Mouse (Mus musculus): ENCODE measurements around the gene Xlr4a. TPM values are rescaled to one million over a fixed set of nuclear protein-coding genes. Genes with fewer than 3 reads are reported as not detected.

Gene Xlr4a
- polyA plus RNA-seq (2015; fragmentation: Nextera tagmentation; extraction: Ambion mirVana), result 1.4 TPM in 1 of 2 replicates, not detected in the other

GRCm38 (mm10) chrX:73082267-73083055, at the start of gene Xlr4a:
Gene Xlr4a (minus strand): TSS chrX:73082478.

GRCm38 (mm10) chrX:73116747-73117146, 34.5 kb upstream of the Xlr4a start, which contains the start of gene Gm14685:
Gene Gm14685 (plus strand): TSS chrX:73117047.

GRCm38 (mm10) chrX:73096941-73097508, 14.7 kb upstream of the Xlr4a start, which contains the start of gene Xlr3a:
Gene Xlr3a (minus strand): TSS chrX:73097095.

GRCm38 (mm10) chrX:73064415-73064793, 17.9 kb downstream of the Xlr4a start, which contains the start of gene Pnma3:
Gene Pnma3 (plus strand): TSS chrX:73064787.

GRCm38 (mm10) chrX:73037003-73037402, 45.3 kb downstream of the Xlr4a start, which contains the start of gene Pnma5:
Gene Pnma5 (minus strand): TSS chrX:73037103.

Other genes with a start within 250 kb of the Xlr4a start
- gene Cetn2, start 164.1 kb downstream of the Xlr4a start, polyA plus RNA-seq (2015; fragmentation: Nextera tagmentation; extraction: Ambion mirVana), result 54.2 and 57.9 TPM in 2 replicates
- gene Nsdhl, start 163.9 kb downstream of the Xlr4a start, polyA plus RNA-seq (2015; fragmentation: Nextera tagmentation; extraction: Ambion mirVana), result 39.5 and 41.7 TPM in 2 replicates
- 0.43 and 0.97 TPM in 2 replicates for gene Zfp185, start 95.1 kb downstream of the Xlr4a start, polyA plus RNA-seq (2015; fragmentation: Nextera tagmentation; extraction: Ambion mirVana)
- 0.23 and 0.27 TPM in 2 replicates for gene Pnma5, start 45.4 kb downstream of the Xlr4a start, polyA plus RNA-seq (2015; fragmentation: Nextera tagmentation; extraction: Ambion mirVana)
- 5.8 and 7.3 TPM in 2 replicates for gene Pnma3, start 17.7 kb downstream of the Xlr4a start, polyA plus RNA-seq (2015; fragmentation: Nextera tagmentation; extraction: Ambion mirVana)
- 2.1 and 4.1 TPM in 2 replicates for gene Xlr3a, start 14.6 kb upstream of the Xlr4a start, polyA plus RNA-seq (2015; fragmentation: Nextera tagmentation; extraction: Ambion mirVana)
- 0.41 and 1.2 TPM in 2 replicates for gene Gm14685, start 34.6 kb upstream of the Xlr4a start, polyA plus RNA-seq (2015; fragmentation: Nextera tagmentation; extraction: Ambion mirVana)
- gene Xlr5b, start 66.3 kb upstream of the Xlr4a start, polyA plus RNA-seq (2015; fragmentation: Nextera tagmentation; extraction: Ambion mirVana), result not detected in 2 replicates
- gene DXBay18, start 67.0 kb upstream of the Xlr4a start, polyA plus RNA-seq (2015; fragmentation: Nextera tagmentation; extraction: Ambion mirVana), result 0.84 TPM in 1 of 2 replicates, not detected in the other
- gene Spin2d, start 94.5 kb upstream of the Xlr4a start, polyA plus RNA-seq (2015; fragmentation: Nextera tagmentation; extraction: Ambion mirVana), result not detected in 2 replicates
- 1.4 and 21.8 TPM in 2 replicates for gene Xlr3b, start 109.7 kb upstream of the Xlr4a start, polyA plus RNA-seq (2015; fragmentation: Nextera tagmentation; extraction: Ambion mirVana)
- 0.94 TPM in 1 of 2 replicates, not detected in the other for gene Xlr4b, start 131.9 kb upstream of the Xlr4a start, polyA plus RNA-seq (2015; fragmentation: Nextera tagmentation; extraction: Ambion mirVana)
- gene F8a, start 145.8 kb upstream of the Xlr4a start, polyA plus RNA-seq (2015; fragmentation: Nextera tagmentation; extraction: Ambion mirVana), result 35.4 and 37.0 TPM in 2 replicates
- 0.18 and 0.58 TPM in 2 replicates for gene Xlr4c, start 160.7 kb upstream of the Xlr4a start, polyA plus RNA-seq (2015; fragmentation: Nextera tagmentation; extraction: Ambion mirVana)
- 0.12 and 0.33 TPM in 2 replicates for gene Xlr3c, start 182.9 kb upstream of the Xlr4a start, polyA plus RNA-seq (2015; fragmentation: Nextera tagmentation; extraction: Ambion mirVana)
- not detected in 2 replicates for gene Xlr5a, start 210.5 kb upstream of the Xlr4a start, polyA plus RNA-seq (2015; fragmentation: Nextera tagmentation; extraction: Ambion mirVana)
- not detected in 2 replicates for gene Xlr5c, start 210.5 kb upstream of the Xlr4a start, polyA plus RNA-seq (2015; fragmentation: Nextera tagmentation; extraction: Ambion mirVana)

Data from neural tube, postnatal 0 days (tissue).